ENCODE assay signal across 14 mouse cellular contexts in the genomic region with DNA sequence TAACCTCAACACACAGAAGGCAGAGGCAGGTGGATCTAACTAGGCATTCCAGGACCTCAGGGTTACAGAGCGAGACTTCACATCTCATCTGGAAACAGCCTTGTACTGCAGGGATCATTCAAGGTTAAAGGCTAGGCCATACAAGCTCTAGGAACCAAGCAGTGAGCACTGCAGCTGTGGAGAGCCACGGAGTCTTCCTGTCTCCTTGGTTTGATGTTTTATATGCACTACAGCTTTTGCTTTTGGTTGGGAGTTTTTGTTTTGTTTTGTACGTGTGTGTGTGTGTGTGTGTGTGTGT. TPM values are rescaled to one million over a fixed set of nuclear protein-coding genes. Genes with fewer than 3 reads are reported as not detected.
"Had no signal": no experiment of that assay in that cellular context is flagged by ENCODE, and none has a peak within 500 bp of the region (broad histone marks: within the 10 kb centered on the region; RNA-seq: fewer than 3 reads in every experiment).

No protein-coding gene starts in this region.

- H3K4me1 ChIP-seq: limb, embryonic 15.5 days; midbrain, embryonic 13.5 days had no signal

- H3K4me3 ChIP-seq: limb, embryonic 15.5 days; midbrain, embryonic 13.5 days had no signal

- H3K4me2 ChIP-seq: limb, embryonic 15.5 days; midbrain, embryonic 13.5 days had no signal

- DNase-seq: kidney, adult 18-20 months; layer of hippocampus, adult 9-11 months; layer of hippocampus, postnatal 36 days; lung, adult 2 months; right cerebral cortex, adult 18-20 months; right cerebral cortex, postnatal 25 days; thymus, adult 2 months; thymus, postnatal 25 days had no signal

- H3K9me3 ChIP-seq: limb, embryonic 15.5 days; midbrain, embryonic 13.5 days had no signal

- H3K27ac ChIP-seq: hindbrain, postnatal 0 days; kidney, postnatal 0 days; limb, embryonic 15.5 days; liver, embryonic 14.5 days; macrophage; midbrain, embryonic 13.5 days had no signal

- ATAC-seq: hindbrain, postnatal 0 days; midbrain, embryonic 13.5 days had no signal

- H3K36me3 ChIP-seq: limb, embryonic 15.5 days; midbrain, embryonic 13.5 days had no signal

- H3K9ac ChIP-seq: limb, embryonic 15.5 days; liver, embryonic 14.5 days; midbrain, embryonic 13.5 days had no signal

- H3K27me3 ChIP-seq: limb, embryonic 15.5 days; midbrain, embryonic 13.5 days had no signal

RNA-seq across cellular contexts. Expression of gene Tmem98, which starts 42.7 kb away (rescaled TPM):
- polyA plus RNA-seq: macrophage had no signal
